Mouse (Mus musculus): ENCODE measurements around the gene Olfr877. TPM values are rescaled to one million over a fixed set of nuclear protein-coding genes. Genes with fewer than 3 reads are reported as not detected.

Olfr877 gene
- polyA plus RNA-seq (2015; fragmentation: Nextera tagmentation; extraction: Ambion mirVana), result not detected in 2 replicates

DNA sequence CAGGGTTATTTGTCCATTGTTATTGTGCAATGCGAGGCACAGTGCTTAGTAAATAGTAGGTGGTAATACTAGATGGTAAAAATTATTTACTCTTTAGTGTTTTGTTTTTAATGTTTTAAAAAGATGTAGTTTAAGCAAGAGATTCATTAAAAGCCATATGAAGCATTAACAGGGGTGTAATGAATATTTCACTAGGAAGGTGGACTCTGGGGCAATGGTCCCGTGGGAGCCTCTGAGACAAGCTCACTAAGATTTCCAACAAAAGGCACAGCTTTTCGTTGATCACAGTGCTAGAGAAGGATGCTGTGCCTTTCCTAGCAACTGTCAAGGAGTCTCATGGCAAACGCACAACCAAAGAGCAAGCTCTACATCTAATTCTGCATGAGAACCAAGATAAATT, at the start of gene Olfr877:
Olfr877 (plus strand) TSS at position 301 of the 400 bp plus-strand sequence.
- H3K4me3 ChIP-seq, result no peak within 1 kb of the TSS
- no peak within 1 kb of the TSS for H3K27ac ChIP-seq
- H3K4me2 ChIP-seq, result no peak within 1 kb of the TSS
- no peak for ATAC-seq (ENCODE audit: insufficient number of reproducible peaks, low FRiP score, low TSS enrichment, low read depth)
- WGBS, result 71% methylated on average over 4 of the region's 4 CpGs
- no peaks in the 10 kb centered on the region for H3K9me3 ChIP-seq
- H3K27me3 ChIP-seq, result no peaks in the 10 kb centered on the region
- no peaks in the 10 kb centered on the region for H3K36me3 ChIP-seq
- H3K4me1 ChIP-seq, result no peaks in the 10 kb centered on the region
- H3K9ac ChIP-seq, result no peak within 1 kb of the TSS

DNA sequence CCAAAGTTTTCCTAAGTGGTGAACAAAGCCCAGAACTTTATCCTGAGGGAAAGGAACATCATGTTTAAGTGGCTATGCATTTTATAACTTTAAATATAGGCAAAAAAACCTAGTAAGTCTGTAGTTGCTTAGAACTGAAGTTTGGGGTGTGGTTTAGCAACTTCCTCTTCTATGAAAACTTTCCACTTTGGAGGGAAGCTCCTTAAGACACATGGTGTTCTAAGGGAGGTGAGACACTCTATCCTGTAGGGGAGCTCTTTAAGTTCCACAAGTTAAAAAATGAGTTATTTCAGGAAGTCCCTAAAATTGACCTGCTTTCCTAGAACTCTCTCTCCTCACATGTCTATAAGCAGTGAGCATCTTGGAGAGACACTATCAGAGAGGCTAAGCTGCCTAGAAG, 46.8 kb upstream of the Olfr877 start:
- H3K27ac ChIP-seq, result no peak overlapping the region
- no peak overlapping the region for H3K9ac ChIP-seq
- H3K4me3 ChIP-seq, result no peak overlapping the region
- no peak overlapping the region for H3K4me2 ChIP-seq
- H3K36me3 ChIP-seq, result no peaks in the 10 kb centered on the region
- no peak for ATAC-seq (ENCODE audit: insufficient number of reproducible peaks, low FRiP score, low TSS enrichment, low read depth)
- no peaks in the 10 kb centered on the region for H3K4me1 ChIP-seq
- no peaks in the 10 kb centered on the region for H3K9me3 ChIP-seq
- H3K27me3 ChIP-seq, result no peaks in the 10 kb centered on the region

DNA sequence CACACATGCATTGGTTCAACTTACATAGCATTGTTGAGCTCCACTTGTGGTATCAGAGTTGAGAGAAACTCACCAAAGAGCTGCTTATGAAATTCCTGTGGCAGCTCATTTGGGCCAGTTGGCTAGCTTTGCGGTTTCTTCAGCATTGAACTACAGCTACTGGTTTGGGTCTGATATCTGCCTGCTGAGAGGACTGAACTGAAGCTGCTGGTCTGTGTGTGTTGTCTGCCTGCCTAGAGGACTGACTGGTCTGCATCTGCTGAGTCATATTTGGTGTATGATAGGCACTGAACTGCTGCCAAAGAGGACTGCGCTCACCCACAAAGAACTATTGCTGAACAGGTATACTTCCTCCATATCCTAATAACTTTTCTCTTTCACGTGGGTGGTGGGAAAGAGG, 45.6 kb upstream of the Olfr877 start:
- Histone ChIP-seq H3K4me3 (no peak overlapping the region), H3K9ac (no peak overlapping the region), H3K27me3 (no peaks in the 10 kb centered on the region), H3K4me1 (no peaks in the 10 kb centered on the region), H3K9me3 (no peaks in the 10 kb centered on the region), H3K36me3 (no peaks in the 10 kb centered on the region), H3K27ac (no peak overlapping the region), H3K4me2 (no peak overlapping the region)
- ATAC-seq (ENCODE audit: insufficient number of reproducible peaks, low FRiP score, low TSS enrichment, low read depth), result no peak
- 74% methylated on average over 3 of the region's 3 CpGs for WGBS

GRCm38 (mm10) chr9:37808976-37809375, 45.1 kb upstream of the Olfr877 start:
- Histone ChIP-seq H3K9ac (no peak overlapping the region), H3K27ac (no peak overlapping the region), H3K4me1 (no peaks in the 10 kb centered on the region), H3K4me2 (no peak overlapping the region), H3K27me3 (no peaks in the 10 kb centered on the region), H3K9me3 (no peaks in the 10 kb centered on the region), H3K4me3 (no peak overlapping the region), H3K36me3 (no peaks in the 10 kb centered on the region)
- WGBS, result 67% methylated on average over 2 of the region's 2 CpGs
- no peak for ATAC-seq (ENCODE audit: insufficient number of reproducible peaks, low FRiP score, low TSS enrichment, low read depth)

DNA sequence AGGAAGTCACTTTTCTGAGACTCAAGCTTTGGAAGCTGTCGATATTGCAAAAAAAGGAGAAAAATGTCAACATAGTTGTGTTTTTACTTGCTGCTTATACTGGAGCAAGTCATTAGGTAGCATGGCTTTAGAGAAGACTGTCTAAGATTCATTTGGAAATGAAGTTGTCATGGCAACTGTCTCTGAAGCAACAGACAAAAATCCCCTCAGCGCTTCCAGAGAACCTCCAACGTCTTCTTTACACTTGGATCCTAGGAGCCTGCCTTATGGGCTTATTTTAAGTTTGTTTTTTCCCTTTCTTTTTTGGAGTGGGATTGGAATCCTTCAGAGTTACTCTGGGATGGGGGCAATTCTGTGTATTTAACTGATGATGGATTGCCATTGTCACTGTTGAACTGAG, 39.4 kb upstream of the Olfr877 start:
- no peak for ATAC-seq (ENCODE audit: insufficient number of reproducible peaks, low FRiP score, low TSS enrichment, low read depth)
- no peak overlapping the region for H3K9ac ChIP-seq
- H3K4me3 ChIP-seq, result no peak overlapping the region
- H3K36me3 ChIP-seq, result no peaks in the 10 kb centered on the region
- no peak overlapping the region for H3K4me2 ChIP-seq
- H3K27ac ChIP-seq, result no peak overlapping the region
- no peaks in the 10 kb centered on the region for H3K4me1 ChIP-seq
- 81% methylated on average over 3 of the region's 3 CpGs for WGBS
- no peaks in the 10 kb centered on the region for H3K27me3 ChIP-seq
- H3K9me3 ChIP-seq, result no peaks in the 10 kb centered on the region

DNA sequence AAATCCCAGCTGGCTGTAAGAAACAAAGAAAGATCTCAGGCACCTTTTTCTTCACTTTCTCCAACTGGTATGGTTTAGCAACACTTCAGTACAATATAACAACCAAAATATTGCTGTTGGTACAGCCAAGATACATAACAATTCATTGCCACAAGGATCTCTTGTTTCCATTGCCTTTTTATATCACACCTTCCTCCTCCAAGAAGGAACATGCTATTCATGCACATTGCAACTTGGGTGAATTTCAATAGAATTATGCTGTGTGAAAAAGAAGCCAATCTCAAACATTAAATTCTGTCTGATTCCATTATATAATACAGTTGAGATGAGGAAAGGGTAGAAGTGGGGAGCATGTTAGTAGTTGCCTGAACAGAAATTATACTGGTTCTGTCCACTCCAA, 24.2 kb upstream of the Olfr877 start:
- Histone ChIP-seq H3K36me3 (no peaks in the 10 kb centered on the region), H3K9ac (no peak overlapping the region), H3K27me3 (no peaks in the 10 kb centered on the region), H3K27ac (no peak overlapping the region), H3K9me3 (no peaks in the 10 kb centered on the region), H3K4me2 (no peak overlapping the region), H3K4me1 (no peaks in the 10 kb centered on the region), H3K4me3 (no peak overlapping the region)
- ATAC-seq (ENCODE audit: insufficient number of reproducible peaks, low FRiP score, low TSS enrichment, low read depth), result no peak

- no peaks in the 10 kb centered on the region for H3K36me3 ChIP-seq
- H3K4me3 ChIP-seq, result no peak overlapping the region
- ATAC-seq (ENCODE audit: insufficient number of reproducible peaks, low FRiP score, low TSS enrichment, low read depth), result no peak
- no peak overlapping the region for H3K9ac ChIP-seq
- no peaks in the 10 kb centered on the region for H3K9me3 ChIP-seq
- H3K4me1 ChIP-seq, result no peaks in the 10 kb centered on the region
- H3K27me3 ChIP-seq, result no peaks in the 10 kb centered on the region
- 84% methylated on average over 1 of the region's 1 CpGs for WGBS
- H3K27ac ChIP-seq, result no peak overlapping the region
- no peak overlapping the region for H3K4me2 ChIP-seq
Observed at GRCm38 (mm10) chr9:37833341-37833740, 20.7 kb upstream of the Olfr877 start.

DNA sequence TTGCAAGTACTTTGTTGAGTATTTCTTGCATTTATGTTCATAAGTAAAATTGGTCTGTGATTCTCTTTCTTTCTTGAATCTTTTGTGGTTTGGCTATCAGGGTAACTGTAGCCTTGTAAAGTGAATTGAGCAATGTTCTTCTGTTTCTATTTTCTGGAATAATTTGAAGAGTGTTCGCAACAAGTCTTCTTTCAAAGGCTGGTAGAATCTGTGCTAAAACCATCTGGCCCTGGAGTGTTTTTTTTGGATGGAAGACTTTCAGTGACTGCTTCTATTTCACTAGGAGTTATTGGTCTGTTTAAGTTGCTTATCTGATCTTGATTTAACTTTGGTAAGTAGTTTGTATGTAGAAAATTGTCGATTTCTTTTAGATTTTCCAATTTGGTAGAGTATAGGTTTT, 4.8 kb upstream of the Olfr877 start:
- Histone ChIP-seq H3K27me3 (no peaks in the 10 kb centered on the region), H3K9me3 (no peaks in the 10 kb centered on the region), H3K9ac (no peak overlapping the region), H3K4me1 (no peaks in the 10 kb centered on the region), H3K27ac (no peak overlapping the region), H3K4me2 (no peak overlapping the region), H3K36me3 (no peaks in the 10 kb centered on the region), H3K4me3 (no peak overlapping the region)
- 65% methylated on average over 2 of the region's 2 CpGs for WGBS
- ATAC-seq (ENCODE audit: insufficient number of reproducible peaks, low FRiP score, low TSS enrichment, low read depth), result no peak

- no peak overlapping the region for H3K9ac ChIP-seq
- ATAC-seq (ENCODE audit: insufficient number of reproducible peaks, low FRiP score, low TSS enrichment, low read depth), result no peak
Observed at GRCm38 (mm10) chr9:37863325-37863724, 9.3 kb downstream of the Olfr877 start.

DNA sequence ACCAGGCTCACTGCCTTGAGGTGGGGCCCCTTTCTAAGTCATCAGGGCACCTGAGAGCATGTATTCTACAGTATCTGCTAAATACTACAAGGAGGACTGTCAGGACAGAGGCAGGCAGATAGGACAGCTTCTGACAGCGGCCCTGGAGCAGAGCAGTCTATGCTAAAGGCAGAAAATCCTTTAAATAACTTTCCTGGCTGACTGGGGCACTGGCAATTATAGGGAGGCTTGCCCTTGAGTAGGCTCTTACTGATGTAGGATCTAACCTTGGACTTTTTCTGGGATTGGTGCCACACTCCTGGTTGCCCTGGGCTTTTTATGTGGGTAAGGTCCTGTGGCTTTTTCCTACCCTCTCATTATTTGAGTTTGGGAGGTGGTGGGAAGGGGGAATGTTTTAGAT, 16.2 kb downstream of the Olfr877 start:
- Histone ChIP-seq H3K4me2 (no peak overlapping the region), H3K27ac (no peak overlapping the region), H3K9ac (no peak overlapping the region), H3K4me1 (no peaks in the 10 kb centered on the region), H3K27me3 (no peaks in the 10 kb centered on the region), H3K36me3 (no peaks in the 10 kb centered on the region), H3K4me3 (no peak overlapping the region), H3K9me3 (no peaks in the 10 kb centered on the region)
- no peak for ATAC-seq (ENCODE audit: insufficient number of reproducible peaks, low FRiP score, low TSS enrichment, low read depth)
- 33% methylated on average over 1 of the region's 1 CpGs for WGBS

More at GRCm38 (mm10) chr9:37863325-37863724, 9.3 kb downstream of the Olfr877 start:
- Histone ChIP-seq H3K27ac (no peak overlapping the region), H3K27me3 (no peaks in the 10 kb centered on the region), H3K9me3 (no peaks in the 10 kb centered on the region), H3K4me1 (no peaks in the 10 kb centered on the region), H3K4me3 (no peak overlapping the region), H3K4me2 (no peak overlapping the region), H3K36me3 (no peaks in the 10 kb centered on the region)
- 67% methylated on average over 1 of the region's 1 CpGs for WGBS

DNA sequence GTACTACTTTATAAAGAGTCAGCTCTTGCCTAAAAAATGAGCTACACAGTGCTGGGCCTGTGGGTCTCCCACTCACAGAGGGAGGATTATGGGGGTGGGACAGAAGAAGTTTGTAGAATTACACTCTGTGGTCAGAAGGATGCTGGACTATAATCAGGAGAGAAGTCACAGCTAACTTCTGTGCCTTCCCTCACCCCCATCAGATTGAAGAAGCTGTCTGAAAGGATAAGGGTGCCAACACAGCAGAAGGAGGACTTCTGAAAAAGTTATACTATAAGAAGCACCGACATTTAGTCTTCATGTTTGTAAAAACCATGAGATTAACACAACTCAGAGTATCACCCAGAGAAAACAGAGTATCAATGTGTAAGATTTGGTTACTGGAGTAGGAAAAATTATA, 17.0 kb downstream of the Olfr877 start:
- Histone ChIP-seq H3K4me3 (no peak overlapping the region), H3K4me2 (no peak overlapping the region), H3K9me3 (no peaks in the 10 kb centered on the region), H3K9ac (no peak overlapping the region), H3K36me3 (no peaks in the 10 kb centered on the region), H3K27ac (no peak overlapping the region), H3K4me1 (no peaks in the 10 kb centered on the region), H3K27me3 (no peaks in the 10 kb centered on the region)
- no peak for ATAC-seq (ENCODE audit: insufficient number of reproducible peaks, low FRiP score, low TSS enrichment, low read depth)
- WGBS, result 67% methylated on average over 1 of the region's 1 CpGs

DNA sequence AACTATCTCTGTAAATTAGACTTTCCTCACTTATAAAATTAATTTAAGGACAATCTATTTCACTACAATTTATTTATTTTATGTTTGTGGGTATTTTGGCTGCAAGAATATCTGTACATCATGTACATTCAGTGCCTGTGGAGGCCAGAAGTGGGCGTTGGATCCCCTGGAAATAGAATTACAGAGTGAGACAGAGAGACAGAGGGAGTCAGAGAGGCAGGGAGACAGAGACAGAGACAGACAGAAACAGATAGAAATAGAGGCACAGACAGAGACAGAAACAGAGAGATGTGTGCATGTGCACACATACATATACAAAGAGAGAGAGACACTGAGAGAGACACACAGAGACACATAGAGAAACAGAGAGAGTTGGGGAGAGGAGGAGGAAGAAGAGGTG, 17.5 kb downstream of the Olfr877 start:
- 57% methylated on average over 1 of the region's 1 CpGs for WGBS
- Histone ChIP-seq H3K27ac (no peak overlapping the region), H3K9ac (no peak overlapping the region), H3K4me3 (no peak overlapping the region), H3K9me3 (no peaks in the 10 kb centered on the region), H3K4me2 (no peak overlapping the region), H3K36me3 (no peaks in the 10 kb centered on the region), H3K27me3 (no peaks in the 10 kb centered on the region), H3K4me1 (no peaks in the 10 kb centered on the region)
- no peak for ATAC-seq (ENCODE audit: insufficient number of reproducible peaks, low FRiP score, low TSS enrichment, low read depth)

DNA sequence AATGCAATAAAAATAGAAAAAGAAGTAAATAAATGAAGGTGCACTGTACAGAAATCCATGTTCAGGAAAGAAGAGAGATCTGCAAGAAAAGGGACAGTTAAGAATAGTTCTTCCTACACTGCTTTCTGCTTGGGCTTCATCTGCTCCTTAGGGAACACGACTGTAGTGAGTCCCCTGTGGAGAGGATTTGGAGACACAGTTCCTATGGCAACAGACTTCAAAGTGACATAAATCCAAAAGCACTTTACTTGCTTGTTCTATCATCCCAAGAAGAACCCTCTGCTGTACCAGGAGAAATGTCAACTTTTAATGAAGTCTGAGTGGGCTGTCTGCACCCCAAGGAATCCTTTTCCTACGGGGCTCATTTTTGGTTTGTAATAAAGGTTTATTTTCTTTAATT, 36.9 kb downstream of the Olfr877 start:
- 31% methylated on average over 2 of the region's 2 CpGs for WGBS
- no peak overlapping the region for H3K4me2 ChIP-seq
- H3K9me3 ChIP-seq, result no peaks in the 10 kb centered on the region
- no peaks in the 10 kb centered on the region for H3K4me1 ChIP-seq
- no peak for ATAC-seq (ENCODE audit: insufficient number of reproducible peaks, low FRiP score, low TSS enrichment, low read depth)
- H3K9ac ChIP-seq, result no peak overlapping the region
- H3K27me3 ChIP-seq, result no peaks in the 10 kb centered on the region
- no peak overlapping the region for H3K27ac ChIP-seq
- H3K36me3 ChIP-seq, result no peaks in the 10 kb centered on the region
- no peak overlapping the region for H3K4me3 ChIP-seq
